Mouse (Mus musculus) hindlimb bud, embryonic 11.5 days (tissue): Measurements from ENCODE around the gene Itpr2.
A peak's percentile ranks its signal among the peaks of the same experiment; 100 is the strongest.

Experiments
- DNase-seq: peaks from one replicate; pipeline ENCODE4 v3.0.0-alpha.2; 2012; ENCODE audit warnings: low read depth, low spot score; ENCODE audit errors: extremely low spot score

The Itpr2 gene

GRCm38 (mm10) chr6:146229967-146230366 is 272.1 kb downstream of the Itpr2 start:
- DNase-seq, result no peak

GRCm38 (mm10) chr6:146229519-146229918 is 272.5 kb downstream of the Itpr2 start:
- DNase-seq, result no peak

GRCm38 (mm10) chr6:146228048-146228447 is 274.0 kb downstream of the Itpr2 start:
- no peak for DNase-seq

GRCm38 (mm10) chr6:146222403-146223063 is 279.5 kb downstream of the Itpr2 start:
- no peak for DNase-seq

GRCm38 (mm10) chr6:146221371-146222336 is 280.4 kb downstream of the Itpr2 start:
- DNase-seq, result no peak

GRCm38 (mm10) chr6:146220071-146220470 is 282.0 kb downstream of the Itpr2 start:
- DNase-seq, result no peak

- DNase-seq, result no peak
Observed at GRCm38 (mm10) chr6:146219534-146219933, 282.5 kb downstream of the Itpr2 start.

- no peak for DNase-seq
Observed at GRCm38 (mm10) chr6:146215302-146215701, 286.7 kb downstream of the Itpr2 start.

GRCm38 (mm10) chr6:146212339-146212738 is 289.7 kb downstream of the Itpr2 start:
- DNase-seq, result no peak

GRCm38 (mm10) chr6:146211233-146211632 is 290.8 kb downstream of the Itpr2 start:
- no peak for DNase-seq

- no peak for DNase-seq
Observed at GRCm38 (mm10) chr6:146208983-146209382, 293.0 kb downstream of the Itpr2 start.

GRCm38 (mm10) chr6:146207204-146207959 is 294.6 kb downstream of the Itpr2 start:
- no peak for DNase-seq

GRCm38 (mm10) chr6:146205136-146205535 is 296.9 kb downstream of the Itpr2 start:
- DNase-seq, result no peak

- no peak for DNase-seq
Observed at GRCm38 (mm10) chr6:146204470-146204869, 297.6 kb downstream of the Itpr2 start.

GRCm38 (mm10) chr6:146197868-146198379 is 304.1 kb downstream of the Itpr2 start:
- DNase-seq, result no peak

GRCm38 (mm10) chr6:146196701-146197100 is 305.3 kb downstream of the Itpr2 start:
- DNase-seq, result no peak

- no peak for DNase-seq
Observed at GRCm38 (mm10) chr6:146195854-146196457, 306.1 kb downstream of the Itpr2 start.

GRCm38 (mm10) chr6:146191931-146192330 is 310.1 kb downstream of the Itpr2 start:
- no peak for DNase-seq

GRCm38 (mm10) chr6:146190006-146190405 is 312.0 kb downstream of the Itpr2 start:
- peak; percentile 6 for DNase-seq

GRCm38 (mm10) chr6:146185532-146185931 is 316.5 kb downstream of the Itpr2 start:
- no peak for DNase-seq

- no peak for DNase-seq
Observed at GRCm38 (mm10) chr6:146184771-146185170, 317.3 kb downstream of the Itpr2 start.
